Mouse (Mus musculus): Measurements from ENCODE around the gene Gm20388. TPM values are rescaled to one million over a fixed set of nuclear protein-coding genes. Genes with fewer than 3 reads are reported as not detected.
"Not testable (repeated sequence)": the region's sequence is repeated elsewhere in the genome, so short reads cannot be mapped to it uniquely, and the experiment has no call there.

Gene Gm20388
- polyA plus RNA-seq, 1 experiment from 2014 or later, result 5.5 TPM

- Histone ChIP-seq H3K9ac (no peak overlapping the region), H3K9me3 (no peaks in the 10 kb centered on the region), H3K4me2 (no peak overlapping the region), H3K36me3 (peaks cover 32% of the 10 kb centered on the region), H3K4me3 (no peak overlapping the region), H3K27me3 (no peaks in the 10 kb centered on the region), H3K4me1 (no peaks in the 10 kb centered on the region), H3K27ac (no peak overlapping the region)
- no peak for ATAC-seq (ENCODE audit: borderline replicate concordance, extremely low read depth, low FRiP score, low TSS enrichment)
- 71% methylated on average over 3 of the region's 3 CpGs for WGBS
These were observed 4100.9 kb downstream of the Gm20388 start for GRCm38 (mm10) chr8:124011580-124011979.

DNA sequence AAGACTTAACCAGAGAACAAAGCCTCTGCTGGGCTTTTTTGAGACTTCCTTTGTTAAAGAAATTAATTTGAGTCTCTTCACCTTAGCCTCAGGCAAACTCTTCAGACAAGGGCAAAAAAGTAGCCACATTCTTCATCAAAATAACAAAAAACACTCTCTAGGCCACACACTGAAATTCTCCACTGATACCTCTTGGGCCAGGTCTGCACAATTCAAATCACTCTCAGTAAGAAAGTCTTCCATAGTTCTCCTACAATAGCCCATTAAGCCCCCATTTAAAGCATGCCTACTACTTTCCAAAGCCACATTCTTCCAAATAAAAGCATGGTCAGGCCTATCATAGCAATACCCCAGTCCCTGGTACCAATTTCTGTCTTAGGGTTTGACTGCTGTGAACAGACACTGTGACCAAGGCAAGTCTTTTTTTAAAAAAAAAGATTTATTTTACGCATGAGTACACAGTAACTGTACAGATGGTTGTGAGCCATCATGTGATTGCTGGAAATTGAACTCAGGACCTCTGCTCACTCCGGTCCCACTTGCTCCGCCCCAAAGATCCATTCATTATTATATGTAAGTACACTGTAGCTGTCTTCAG lies 4101.4 kb downstream of the Gm20388 start:
- Histone ChIP-seq H3K4me2 (no peak overlapping the region), H3K9me3 (no peaks in the 10 kb centered on the region), H3K4me1 (no peaks in the 10 kb centered on the region), H3K36me3 (peaks cover 27% of the 10 kb centered on the region), H3K9ac (no peak overlapping the region), H3K27ac (no peak overlapping the region), H3K27me3 (no peaks in the 10 kb centered on the region), H3K4me3 (no peak overlapping the region)
- 97% methylated on average over 3 of the region's 3 CpGs for WGBS
- no peak for ATAC-seq (ENCODE audit: borderline replicate concordance, extremely low read depth, low FRiP score, low TSS enrichment)

- not testable (repeated sequence) for H3K9ac ChIP-seq; ATAC-seq (ENCODE audit: borderline replicate concordance, extremely low read depth, low FRiP score, low TSS enrichment); H3K36me3 ChIP-seq
These were observed 4103.7 kb downstream of the Gm20388 start for GRCm38 (mm10) chr8:124014299-124014698.

DNA sequence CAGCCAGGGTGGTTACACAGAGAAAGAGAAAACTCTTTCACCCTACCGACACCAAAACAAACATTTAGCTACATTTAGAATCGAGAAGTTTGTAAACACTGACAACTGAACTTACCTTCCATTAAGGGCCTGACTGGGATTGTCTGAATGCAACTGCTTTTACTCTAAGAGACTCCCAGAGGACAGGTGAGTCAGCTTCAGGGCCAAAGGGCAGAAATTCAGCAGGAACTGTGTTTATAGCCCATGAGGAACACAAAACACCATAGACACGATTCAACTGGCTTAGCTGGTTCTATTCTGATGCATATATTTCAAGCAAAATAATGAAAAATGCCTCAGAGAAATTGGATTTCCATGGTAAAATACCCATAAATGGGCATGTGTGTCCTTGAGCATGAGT lies 4104.1 kb downstream of the Gm20388 start:
- H3K36me3 ChIP-seq, result 0 out of 2 replicates have a peak, but pooled peaks cover 2% of the 10 kb centered on the region
- 58% methylated on average over 3 of the region's 3 CpGs for WGBS
- H3K9me3 ChIP-seq, result no peaks in the 10 kb centered on the region
- no peak for ATAC-seq (ENCODE audit: borderline replicate concordance, extremely low read depth, low FRiP score, low TSS enrichment)
- H3K4me1 ChIP-seq, result peaks cover 12% of the 10 kb centered on the region
- no peak overlapping the region for H3K4me2 ChIP-seq
- H3K9ac ChIP-seq, result no peak overlapping the region
- no peaks in the 10 kb centered on the region for H3K27me3 ChIP-seq
- H3K27ac ChIP-seq, result no peak overlapping the region
- no peak overlapping the region for H3K4me3 ChIP-seq

More at GRCm38 (mm10) chr8:124014299-124014698, 4103.7 kb downstream of the Gm20388 start:
- H3K9me3 ChIP-seq, H3K4me3 ChIP-seq, H3K27me3 ChIP-seq, H3K27ac ChIP-seq, H3K4me2 ChIP-seq, H3K4me1 ChIP-seq: not testable (repeated sequence)
- WGBS, result 84% methylated on average over 7 of the region's 7 CpGs

DNA sequence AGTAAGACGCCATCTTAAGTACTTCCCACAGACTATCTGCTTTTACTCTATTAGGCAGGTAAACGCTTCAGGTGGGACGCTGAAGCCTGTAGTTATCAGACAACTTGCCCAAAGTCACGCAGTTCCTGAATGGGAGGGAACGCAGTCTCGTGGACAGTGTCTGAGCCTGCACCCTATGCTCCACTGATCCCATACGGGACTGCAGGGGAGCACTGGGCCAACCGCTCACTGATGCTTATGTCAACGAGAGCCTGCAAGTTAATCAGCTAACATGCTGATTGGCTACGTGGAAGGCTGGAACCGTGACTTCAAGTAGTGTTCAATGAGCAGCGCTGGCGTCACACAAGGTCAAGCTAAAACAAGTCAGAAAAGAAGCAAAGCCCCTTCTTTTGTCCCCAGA lies 4109.1 kb downstream of the Gm20388 start:
- H3K36me3 ChIP-seq, result peaks cover 6% of the 10 kb centered on the region
- no peaks in the 10 kb centered on the region for H3K27me3 ChIP-seq
- 17% methylated on average over 13 of the region's 13 CpGs for WGBS
- no peaks in the 10 kb centered on the region for H3K9me3 ChIP-seq
- peak overlapping the region; percentile 63 for H3K4me2 ChIP-seq
- H3K9ac ChIP-seq, result peak overlapping the region; percentile 68
- no peak; the same call in 1 of the 2 replicates for ATAC-seq (ENCODE audit: borderline replicate concordance, extremely low read depth, low FRiP score, low TSS enrichment)
- peaks cover 36% of the 10 kb centered on the region for H3K4me1 ChIP-seq
- H3K27ac ChIP-seq, result no peak overlapping the region
- H3K4me3 ChIP-seq, result peak overlapping the region; percentile 79

- Histone ChIP-seq H3K27me3 (no peaks in the 10 kb centered on the region), H3K4me3 (peak overlapping the region; percentile 79), H3K27ac (peak overlapping the region; percentile 92), H3K4me1 (peaks cover 36% of the 10 kb centered on the region), H3K9me3 (no peaks in the 10 kb centered on the region), H3K36me3 (peaks cover 14% of the 10 kb centered on the region), H3K4me2 (peak overlapping the region; percentile 63), H3K9ac (peak overlapping the region; percentile 68)
- under 1% methylated on average over 61 of the region's 87 CpGs for WGBS
- peak; percentile 88 for ATAC-seq (ENCODE audit: borderline replicate concordance, extremely low read depth, low FRiP score, low TSS enrichment)
These were observed 4110.0 kb downstream of the Gm20388 start for GRCm38 (mm10) chr8:124020439-124021236.

GRCm38 (mm10) chr8:124021237-124022227 lies 4110.9 kb downstream of the Gm20388 start, which contains the start of the genes Taf5l and Urb2:
Gene Taf5l, minus strand, starts transcription at chr8:124021397.
Gene Urb2, plus strand, starts transcription at chr8:124021508.
- no peaks in the 10 kb centered on the region for H3K9me3 ChIP-seq
- H3K4me3 ChIP-seq, result peak within 1 kb of the TSS; percentile 79
- peak within 1 kb of the TSS; percentile 68 for H3K9ac ChIP-seq
- H3K4me2 ChIP-seq, result peak within 1 kb of the TSS; percentile 63
- peak within 1 kb of the TSS; percentile 92 for H3K27ac ChIP-seq
- ATAC-seq (ENCODE audit: borderline replicate concordance, extremely low read depth, low FRiP score, low TSS enrichment), result peak; percentile 89
- no peaks in the 10 kb centered on the region for H3K27me3 ChIP-seq
- under 1% methylated on average over 69 of the region's 74 CpGs for WGBS
- H3K4me1 ChIP-seq, result peaks cover 36% of the 10 kb centered on the region
- H3K36me3 ChIP-seq, result peaks cover 20% of the 10 kb centered on the region

DNA sequence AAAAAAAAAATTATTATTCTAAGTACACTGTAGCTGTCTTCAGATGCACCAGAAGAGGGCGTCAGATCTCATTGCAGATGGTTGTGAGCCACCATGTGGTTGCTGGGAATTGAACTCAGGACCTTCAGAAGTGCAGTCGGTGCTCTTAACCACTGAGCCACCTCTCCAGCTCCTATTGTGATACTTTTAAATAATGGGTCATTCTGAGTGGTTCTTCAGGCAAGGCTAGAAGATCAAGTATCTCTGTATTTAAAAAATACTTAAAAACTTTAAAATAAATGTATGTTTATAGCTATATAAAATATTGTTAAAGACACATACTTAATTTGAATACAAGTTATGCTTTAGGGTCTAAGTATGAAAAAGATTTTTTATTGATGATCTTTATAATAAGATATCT lies 4115.6 kb downstream of the Gm20388 start:
- H3K4me2 ChIP-seq; H3K27ac ChIP-seq; ATAC-seq (ENCODE audit: borderline replicate concordance, extremely low read depth, low FRiP score, low TSS enrichment); H3K4me3 ChIP-seq; H3K27me3 ChIP-seq; H3K9me3 ChIP-seq; H3K9ac ChIP-seq: not testable (repeated sequence)
- Histone ChIP-seq H3K36me3 (peaks cover 59% of the 10 kb centered on the region), H3K4me1 (peaks cover 17% of the 10 kb centered on the region)
- 70% methylated on average over 2 of the region's 2 CpGs for WGBS

- 84% methylated on average over 6 of the region's 6 CpGs for WGBS
- Histone ChIP-seq H3K36me3 (peaks cover 62% of the 10 kb centered on the region), H3K4me1 (peaks cover 8% of the 10 kb centered on the region), H3K9me3 (no peaks in the 10 kb centered on the region), H3K27me3 (no peaks in the 10 kb centered on the region), H3K9ac (no peak overlapping the region), H3K4me2 (no peak overlapping the region), H3K4me3 (no peak overlapping the region), H3K27ac (no peak overlapping the region)
- no peak for ATAC-seq (ENCODE audit: borderline replicate concordance, extremely low read depth, low FRiP score, low TSS enrichment)
These were observed 4117.2 kb downstream of the Gm20388 start for GRCm38 (mm10) chr8:124027831-124028230.

DNA sequence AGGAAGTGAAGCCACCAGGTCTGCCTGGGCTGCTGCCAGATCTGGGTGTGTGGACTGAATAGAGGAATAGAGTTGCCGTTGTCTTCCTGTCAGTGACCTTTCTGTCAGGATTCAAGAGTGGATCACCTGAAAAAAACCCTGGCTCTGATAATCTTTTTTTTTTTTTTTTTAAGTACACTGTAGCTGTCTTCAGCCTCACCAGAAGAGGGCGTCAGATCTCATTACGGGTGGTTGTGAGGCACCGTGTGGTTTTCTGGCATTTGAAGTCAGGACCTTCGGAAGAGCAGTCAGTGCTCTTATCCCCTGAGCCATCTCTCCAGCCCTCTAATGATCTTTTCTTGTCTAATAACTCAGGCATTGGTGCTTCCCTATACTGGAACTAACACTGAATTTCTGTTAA lies 4122.8 kb downstream of the Gm20388 start:
- ATAC-seq (ENCODE audit: borderline replicate concordance, extremely low read depth, low FRiP score, low TSS enrichment), result no peak
- Histone ChIP-seq H3K27me3 (no peaks in the 10 kb centered on the region), H3K4me3 (no peak overlapping the region), H3K27ac (no peak overlapping the region), H3K4me2 (no peak overlapping the region), H3K36me3 (peaks cover 70% of the 10 kb centered on the region), H3K9ac (no peak overlapping the region), H3K4me1 (no peaks in the 10 kb centered on the region), H3K9me3 (no peaks in the 10 kb centered on the region)
- WGBS, result 64% methylated on average over 5 of the region's 5 CpGs

DNA sequence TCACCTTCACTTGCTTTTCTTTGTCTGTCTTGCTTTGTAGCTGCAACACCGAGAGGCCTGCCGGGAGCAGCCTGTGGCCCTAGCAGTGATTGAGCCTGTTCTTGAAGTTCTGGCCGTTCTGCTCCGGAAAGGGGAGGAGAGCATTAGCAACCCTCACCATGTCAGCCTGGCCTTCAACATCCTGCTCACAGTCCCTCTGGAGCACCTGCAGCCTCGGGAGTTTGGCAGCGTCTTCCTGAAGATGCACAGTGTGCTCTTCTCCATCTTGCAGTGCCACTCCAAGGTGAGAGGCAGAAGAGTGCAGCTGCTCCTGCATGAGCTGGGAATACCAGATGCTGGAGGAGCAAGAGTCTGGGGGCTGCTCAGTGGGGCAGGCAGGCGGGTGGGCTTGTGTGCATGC lies 4127.5 kb downstream of the Gm20388 start:
- H3K4me3 ChIP-seq, result no peak overlapping the region
- no peak overlapping the region for H3K9ac ChIP-seq
- no peak for ATAC-seq (ENCODE audit: borderline replicate concordance, extremely low read depth, low FRiP score, low TSS enrichment)
- 87% methylated on average over 7 of the region's 7 CpGs for WGBS
- H3K27me3 ChIP-seq, result no peaks in the 10 kb centered on the region
- H3K27ac ChIP-seq, result no peak overlapping the region
- no peaks in the 10 kb centered on the region for H3K9me3 ChIP-seq
- H3K4me2 ChIP-seq, result no peak overlapping the region
- H3K36me3 ChIP-seq, result peaks cover 67% of the 10 kb centered on the region
- H3K4me1 ChIP-seq, result no peaks in the 10 kb centered on the region

Measured in lung, embryonic 15.5 days (tissue).